Mouse (Mus musculus) embryonic fibroblast, embryonic 13.5 days (primary cell): ENCODE measurements around the gene Rab3gap2.

ENCODE experiments used
- CTCF ChIP-seq: IDR thresholded peaks from 2 replicates; pipeline ENCODE4 v1.5.1; 2011; ENCODE audit warnings: mild to moderate bottlenecking, control low read depth, low read length, moderate library complexity, borderline replicate concordance; ENCODE audit not compliant: insufficient read depth
- POLR2A ChIP-seq: IDR thresholded peaks from 2 replicates; pipeline ENCODE4 v1.6.1; 2011; ENCODE audit warnings: low read depth, mild to moderate bottlenecking, control low read depth, low read length, moderate library complexity

DNA sequence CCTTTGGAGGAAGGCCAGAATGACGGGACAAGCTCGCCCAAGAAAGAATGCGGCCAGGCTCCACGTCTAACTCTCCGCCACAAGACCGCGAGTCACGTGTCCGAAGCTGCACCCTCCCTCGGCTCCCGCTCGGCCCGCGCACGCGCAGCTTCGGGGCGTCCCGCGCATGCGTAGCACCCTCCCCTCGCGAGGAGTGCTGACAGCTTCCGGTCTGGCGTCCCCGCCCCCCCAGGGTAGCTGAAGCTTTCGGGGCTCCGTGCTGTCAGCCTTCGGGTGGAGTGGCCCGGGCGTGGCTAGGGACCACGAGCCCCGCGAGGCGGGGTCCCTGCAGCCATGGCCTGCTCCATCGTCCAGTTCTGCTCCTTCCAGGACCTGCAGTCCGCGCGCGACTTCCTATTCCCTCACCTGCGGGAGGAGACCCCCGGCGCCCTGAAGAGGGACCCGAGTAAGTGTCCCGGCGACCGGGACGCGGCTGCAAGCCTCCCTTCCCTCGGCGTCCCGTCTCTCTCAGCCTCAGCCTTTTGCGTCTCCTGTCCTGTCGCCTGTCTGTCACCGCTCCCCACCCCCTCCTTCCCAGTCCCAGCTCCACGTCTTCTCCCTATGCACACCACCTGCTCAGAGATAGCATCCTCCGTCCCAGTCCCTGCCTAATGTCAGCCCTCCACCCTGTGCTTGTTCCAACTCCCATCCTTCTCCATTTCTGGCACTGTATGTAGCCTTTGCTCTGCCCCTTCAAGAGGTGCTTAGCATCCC is at the start of gene Rab3gap2:
- peak; percentile 79 for TF ChIP-seq POLR2A
- TF ChIP-seq CTCF = no peak
